Mouse (Mus musculus) thymus, adult 2 months (tissue): ENCODE measurements around the gene Sf3b2.

Source experiments
- CTCF ChIP-seq: fragments of 200-500 bp; IDR thresholded peaks from 2 replicates; pipeline ENCODE4 v1.5.1; 2012; ENCODE audit warnings: mild to moderate bottlenecking, control low read depth, low read length, moderate library complexity, borderline replicate concordance; ENCODE audit not compliant: control insufficient read depth, poor library complexity, insufficient read depth; ENCODE audit errors: extremely low read depth
- POLR2A ChIP-seq: fragments of 200-500 bp; IDR thresholded peaks from 2 replicates; pipeline ENCODE4 v1.6.1; 2012; ENCODE audit warnings: mild to moderate bottlenecking, low read length, control low read depth, moderate library complexity; ENCODE audit not compliant: control insufficient read depth, poor library complexity, insufficient read depth; ENCODE audit errors: extremely low read depth

GRCm38 (mm10) chr19:5337975-5338374 is 42.7 kb upstream of the Sf3b2 start:
- TF ChIP-seq CTCF (no peak), POLR2A (no peak)
